Mouse (Mus musculus): Measurements from ENCODE around the gene Rnf141.

- TF ChIP-seq CTCF (IDR thresholded peaks at IDR 0.05; ENCODE audit: low read depth) (no peak), EP300 (IDR thresholded peaks at IDR 0.05; ENCODE audit: low read depth) (no peak)
Observed at GRCm38 (mm10) chr7:110782845-110783478, 61.3 kb downstream of the Rnf141 start.

Measured in heart, postnatal 0 days (tissue).